Mouse (Mus musculus) cortical plate, adult 2 months (tissue): ENCODE results near the gene Cflar.

Experiments
- CTCF ChIP-seq: fragments of 200-500 bp; IDR thresholded peaks from 2 replicates; pipeline ENCODE4 v1.5.1; 2011; ENCODE audit warnings: mild to moderate bottlenecking, control low read depth, low read length; ENCODE audit not compliant: insufficient read depth; ENCODE audit errors: extremely low read depth
- POLR2A ChIP-seq: fragments of 200-500 bp; IDR thresholded peaks from 2 replicates; pipeline ENCODE4 v1.6.1; 2011; ENCODE audit warnings: mild to moderate bottlenecking, low read length, control low read depth; ENCODE audit not compliant: insufficient read depth; ENCODE audit errors: extremely low read depth

GRCm38 (mm10) chr1:58715536-58715935 is 4.2 kb downstream of the Cflar start:
- TF ChIP-seq CTCF (no peak), POLR2A (no peak)
